In genomic region chr13:39425944-39426343, GRCm38 (mm10) we compare ENCODE assay signal across 18 mouse cellular contexts.
A peak's percentile ranks its signal among the peaks of the same experiment; 100 is the strongest.
DNase-seq lines count a peak whose midpoint lies in the region; ATAC-seq and TF ChIP-seq lines count a peak whose summit lies in the region.
"Had no signal": no experiment of that assay in that cellular context is flagged by ENCODE, and none has a peak within 500 bp of the region (broad histone marks: within the 10 kb centered on the region; RNA-seq: fewer than 3 reads in every experiment).

No protein-coding gene starts in this region.

- no peak for TF ChIP-seq POLR2A in MEL (IDR thresholded peaks at IDR 0.05; ENCODE audit: control insufficient read depth in 1 of 2, insufficient read depth in 1 of 2, low read depth in 1 of 2, low read length in 2 of 2, poor library complexity in 1 of 2)

- no peak; the same call in 1 of the 2 replicates for TF ChIP-seq RAD21 in MEL (IDR thresholded peaks at IDR 0.05; ENCODE audit: low read depth, low read length)

- TF ChIP-seq CTCF in kidney, postnatal 0 days (IDR thresholded peaks at IDR 0.05; ENCODE audit: low read depth), result peak; percentile 50
- peak; percentile 28 for TF ChIP-seq CTCF in midbrain, postnatal 0 days (IDR thresholded peaks at IDR 0.05)
- peak; percentile 14 to 37 (median 33); a peak in 4 of 6 replicates for TF ChIP-seq CTCF in MEL (IDR thresholded peaks at IDR 0.05 in 2 of 3, conservative IDR thresholded peaks at IDR 0.05 in 1 of 3; ENCODE audit: control insufficient read depth in 1 of 3, insufficient read depth in 1 of 3, low read depth in 2 of 3, low read length in 3 of 3, poor library complexity in 1 of 3, severe bottlenecking in 1 of 3)
- TF ChIP-seq CTCF in stomach, postnatal 0 days (IDR thresholded peaks at IDR 0.05; ENCODE audit: low read depth), result peak; percentile 51

- no peak overlapping the region for H3K4me3 ChIP-seq in kidney, postnatal 0 days (replicated peaks; ENCODE audit: low read depth, low read length)
- H3K4me3 ChIP-seq in midbrain, postnatal 0 days (ENCODE audit: low read depth, low read length), result no peak overlapping the region
- H3K4me3 ChIP-seq in midbrain, embryonic 10.5 days, result no peak overlapping the region
- no peak overlapping the region for H3K4me3 ChIP-seq in MEL (ENCODE audit: control insufficient read depth in 1 of 2, insufficient read depth in 1 of 2, low read depth in 2 of 2, low read length in 2 of 2)
- no peak overlapping the region for H3K4me3 ChIP-seq in stomach, postnatal 0 days (ENCODE audit: low read depth, low read length)
- H3K4me3 ChIP-seq: embryonic facial prominence, embryonic 10.5 days; erythroblast, embryonic 14.5 days had no signal

- H3K27me3 ChIP-seq in kidney, postnatal 0 days (ENCODE audit: insufficient read depth, low read length), result no peaks in the 10 kb centered on the region
- H3K27me3 ChIP-seq in midbrain, postnatal 0 days (ENCODE audit: insufficient read depth, low read length), result no peaks in the 10 kb centered on the region
- H3K27me3 ChIP-seq in midbrain, embryonic 10.5 days (ENCODE audit: low read depth, poor library complexity, severe bottlenecking), result no peaks in the 10 kb centered on the region
- no peaks in the 10 kb centered on the region for H3K27me3 ChIP-seq in MEL (ENCODE audit: control insufficient read depth in 1 of 2, insufficient read depth in 2 of 2, low read length in 2 of 2)
- no peaks in the 10 kb centered on the region for H3K27me3 ChIP-seq in stomach, postnatal 0 days (ENCODE audit: control insufficient read depth, insufficient read depth, low read length)

- no peak overlapping the region for H3K27ac ChIP-seq in kidney, postnatal 0 days
- H3K27ac ChIP-seq in midbrain, postnatal 0 days (ENCODE audit: low read depth, low read length), result no peak overlapping the region
- no peak overlapping the region for H3K27ac ChIP-seq in midbrain, embryonic 10.5 days (replicated peaks)
- H3K27ac ChIP-seq in MEL (ENCODE audit: control insufficient read depth, low read depth, low read length), result no peak overlapping the region
- no peak overlapping the region for H3K27ac ChIP-seq in stomach, postnatal 0 days (replicated peaks)
- H3K27ac ChIP-seq: embryonic facial prominence, embryonic 10.5 days had no signal

- no peaks in the 10 kb centered on the region for H3K36me3 ChIP-seq in kidney, postnatal 0 days (ENCODE audit: insufficient read depth, low read length)
- H3K36me3 ChIP-seq in midbrain, postnatal 0 days (ENCODE audit: insufficient read depth, low read length), result no peaks in the 10 kb centered on the region
- H3K36me3 ChIP-seq in midbrain, embryonic 10.5 days, result no peaks in the 10 kb centered on the region
- H3K36me3 ChIP-seq in MEL (ENCODE audit: control insufficient read depth in 1 of 2, insufficient read depth in 2 of 2, low read length in 2 of 2), result no peaks in the 10 kb centered on the region
- H3K36me3 ChIP-seq in stomach, postnatal 0 days (ENCODE audit: control insufficient read depth, insufficient read depth, low read length), result no peaks in the 10 kb centered on the region
- H3K36me3 ChIP-seq: embryonic facial prominence, embryonic 10.5 days had no signal

- no peaks in the 10 kb centered on the region for H3K9me3 ChIP-seq in kidney, postnatal 0 days (replicated peaks; ENCODE audit: low read length)
- no peaks in the 10 kb centered on the region for H3K9me3 ChIP-seq in midbrain, postnatal 0 days (ENCODE audit: low read length)
- no peaks in the 10 kb centered on the region for H3K9me3 ChIP-seq in midbrain, embryonic 10.5 days (replicated peaks)
- H3K9me3 ChIP-seq in MEL (replicated peaks; ENCODE audit: insufficient read depth, low read length), result no peaks in the 10 kb centered on the region
- no peaks in the 10 kb centered on the region for H3K9me3 ChIP-seq in stomach, postnatal 0 days (ENCODE audit: control insufficient read depth, low read length)
- H3K9me3 ChIP-seq: embryonic facial prominence, embryonic 10.5 days had no signal

- ATAC-seq in kidney, postnatal 0 days (replicated peaks; ENCODE audit: low FRiP score, low read depth), result no peak
- ATAC-seq in midbrain, postnatal 0 days (ENCODE audit: low FRiP score), result no peak
- no peak for ATAC-seq in stomach, postnatal 0 days (ENCODE audit: low FRiP score, low TSS enrichment)
- ATAC-seq: forebrain, embryonic 16.5 days; inflammation-experienced regulatory T-cells, adult 6 months; midbrain, embryonic 16.5 days had no signal

- no peak overlapping the region for H3K9ac ChIP-seq in kidney, postnatal 0 days (ENCODE audit: low read depth, low read length)
- no peak overlapping the region for H3K9ac ChIP-seq in midbrain, postnatal 0 days (replicated peaks; ENCODE audit: low read length, poor library complexity, severe bottlenecking)
- H3K9ac ChIP-seq in MEL (ENCODE audit: control insufficient read depth, low read depth, low read length, poor library complexity, severe bottlenecking), result no peak overlapping the region
- H3K9ac ChIP-seq in stomach, postnatal 0 days (ENCODE audit: low read length), result no peak overlapping the region

- H3K4me1 ChIP-seq in kidney, postnatal 0 days (replicated peaks; ENCODE audit: insufficient read depth, low read length), result no peaks in the 10 kb centered on the region
- H3K4me1 ChIP-seq in midbrain, postnatal 0 days (ENCODE audit: insufficient read depth, low read length), result no peaks in the 10 kb centered on the region
- H3K4me1 ChIP-seq in midbrain, embryonic 10.5 days, result no peaks in the 10 kb centered on the region
- H3K4me1 ChIP-seq in MEL (ENCODE audit: control insufficient read depth in 1 of 2, insufficient read depth in 2 of 2, low read length in 2 of 2), result no peaks in the 10 kb centered on the region
- H3K4me1 ChIP-seq in stomach, postnatal 0 days (replicated peaks; ENCODE audit: control insufficient read depth, insufficient read depth), result no peaks in the 10 kb centered on the region
- H3K4me1 ChIP-seq: embryonic facial prominence, embryonic 10.5 days had no signal

- no peak overlapping the region for H3K4me2 ChIP-seq in kidney, postnatal 0 days (ENCODE audit: low read length)
- H3K4me2 ChIP-seq in midbrain, postnatal 0 days (ENCODE audit: low read depth, low read length, poor library complexity, severe bottlenecking), result no peak overlapping the region
- no peak overlapping the region for H3K4me2 ChIP-seq in stomach, postnatal 0 days (replicated peaks; ENCODE audit: low read depth)

- no peaks in the 10 kb centered on the region for H3K79me2 ChIP-seq in MEL (ENCODE audit: control insufficient read depth, insufficient read depth, low read length, poor library complexity)

- 72% methylated on average over 6 of the region's 6 CpGs for WGBS in kidney, postnatal 0 days
- 69% methylated on average over 6 of the region's 6 CpGs for WGBS in midbrain, postnatal 0 days
- 65% methylated on average over 6 of the region's 6 CpGs for WGBS in midbrain, embryonic 10.5 days
- 72% methylated on average over 6 of the region's 6 CpGs for WGBS in stomach, postnatal 0 days

- no peak for TF ChIP-seq EP300 in MEL (IDR thresholded peaks at IDR 0.05; ENCODE audit: low read depth in 1 of 2, low read length in 2 of 2)
- no peak for TF ChIP-seq EP300 in stomach, postnatal 0 days (optimal IDR thresholded peaks at IDR 0.05)

- DNase-seq in kidney, postnatal 0 days (ENCODE audit: low spot score), result no peak
- DNase-seq in kidney, postnatal 14 days, result no peak
- no peak for DNase-seq in midbrain, postnatal 0 days (ENCODE audit: low spot score)
- no peak for DNase-seq in midbrain, embryonic 10.5 days (ENCODE audit: low spot score)
- no peak for DNase-seq in MEL (ENCODE audit: low read depth, low spot score)
- no peak for DNase-seq in stomach, postnatal 0 days (ENCODE audit: low spot score)
- no peak for DNase-seq in thymus, adult 18-20 months
- DNase-seq: adrenal gland, postnatal 25 days; cerebellum, postnatal 25 days; heart, postnatal 4 days; kidney, postnatal 10 days; right cerebral cortex, postnatal 25 days; thymus, postnatal 25 days had no signal

TF ChIP-seq in MEL, 35 proteins besides CTCF, POLR2A, EP300 and RAD21:
- TF ChIP-seq GATA1 (IDR thresholded peaks at IDR 0.05; ENCODE audit: low read depth, low read length) (no peak), ZNF384 (IDR thresholded peaks at IDR 0.05; ENCODE audit: low read depth, low read length) (no peak), ZMIZ1 (IDR thresholded peaks at IDR 0.05; ENCODE audit: low read depth, low read length) (no peak), USF2 (IDR thresholded peaks at IDR 0.05; ENCODE audit: borderline replicate concordance in 1 of 2, insufficient read depth in 1 of 2, low read depth in 1 of 2, low read length in 2 of 2) (no peak), HCFC1 (IDR thresholded peaks at IDR 0.05; ENCODE audit: low read depth, low read length) (no peak), JUND (IDR thresholded peaks at IDR 0.05; ENCODE audit: low read depth, low read length) (no peak), POLR2AphosphoS5 (IDR thresholded peaks at IDR 0.05; ENCODE audit: borderline replicate concordance, low read depth, low read length) (no peak), MXI1 (IDR thresholded peaks at IDR 0.05; ENCODE audit: low read depth, low read length) (no peak), MAX (IDR thresholded peaks at IDR 0.05; ENCODE audit: low read length) (no peak), CHD2 (IDR thresholded peaks at IDR 0.05; ENCODE audit: low read length) (no peak), TCF12 (IDR thresholded peaks at IDR 0.05; ENCODE audit: low read depth, low read length) (no peak), MYB (IDR thresholded peaks at IDR 0.05; ENCODE audit: low read depth, low read length) (no peak), MAFK (IDR thresholded peaks at IDR 0.05; ENCODE audit: borderline replicate concordance, low read depth, low read length) (no peak), ELF1 (IDR thresholded peaks at IDR 0.05; ENCODE audit: low read depth, low read length) (no peak)
